ENCODE assay signal across 25 mouse cellular contexts in genomic region chr3:89802876-89803275, GRCm38 (mm10). TPM values are rescaled to one million over a fixed set of nuclear protein-coding genes. Genes with fewer than 3 reads are reported as not detected.
DNase-seq lines count a peak whose midpoint lies in the region; ATAC-seq and TF ChIP-seq lines count a peak whose summit lies in the region.
"Had no signal": no experiment of that assay in that cellular context is flagged by ENCODE, and none has a peak within 500 bp of the region (broad histone marks: within the 10 kb centered on the region; RNA-seq: fewer than 3 reads in every experiment).

No protein-coding gene starts in this region.

- ATAC-seq in granulocyte monocyte progenitor cell, adult 5-6 weeks (replicated peaks; ENCODE audit: poor library complexity, severe bottlenecking) = no peak
- ATAC-seq in hindbrain, postnatal 0 days = no peak
- ATAC-seq: activated CD4-positive, CD25-positive, alpha-beta regulatory T cell, adult 4 months; forebrain, embryonic 13.5 days; forebrain, embryonic 15.5 days; forebrain, postnatal 0 days; Patski had no signal

- TF ChIP-seq CTCF in gastrocnemius, adult 2 months (IDR thresholded peaks at IDR 0.05) = no peak
- TF ChIP-seq CTCF in E14TG2a.4 (conservative IDR thresholded peaks at IDR 0.05; ENCODE audit: low read length) (no peak), ES-Bruce4 (IDR thresholded peaks at IDR 0.05; ENCODE audit: low read depth, low read length) (no peak)
- no peak for TF ChIP-seq CTCF in hindbrain, postnatal 0 days (IDR thresholded peaks at IDR 0.05; ENCODE audit: low read depth)

- peak overlapping the region; percentile 6 for H3K9ac ChIP-seq in ES-Bruce4 (ENCODE audit: low read depth, poor library complexity, severe bottlenecking)
- no peak overlapping the region for H3K9ac ChIP-seq in hindbrain, postnatal 0 days (replicated peaks; ENCODE audit: low read length)
- H3K9ac ChIP-seq: embryonic facial prominence, embryonic 12.5 days; forebrain, embryonic 13.5 days; forebrain, embryonic 15.5 days; forebrain, postnatal 0 days had no signal

- no peak for TF ChIP-seq POLR2A in ES-Bruce4 (IDR thresholded peaks at IDR 0.05; ENCODE audit: insufficient read depth, low read length)

- no peaks in the 10 kb centered on the region for H3K9me3 ChIP-seq in heart, embryonic 10.5 days
- H3K9me3 ChIP-seq in E14TG2a.4 (ENCODE audit: low read length) (no peaks in the 10 kb centered on the region), ES-Bruce4 (replicated peaks; ENCODE audit: control insufficient read depth, insufficient read depth, low read length, poor library complexity, severe bottlenecking) (no peaks in the 10 kb centered on the region)
- H3K9me3 ChIP-seq in hindbrain, postnatal 0 days (ENCODE audit: low read length) = no peaks in the 10 kb centered on the region
- H3K9me3 ChIP-seq: embryonic facial prominence, embryonic 12.5 days; forebrain, embryonic 15.5 days; G1E had no signal

- no peak for TF ChIP-seq EP300 in ES-Bruce4 (IDR thresholded peaks at IDR 0.05; ENCODE audit: insufficient read depth, low read depth, low read length)

- H3K4me2 ChIP-seq in hindbrain, postnatal 0 days (ENCODE audit: low read depth, low read length) = no peak overlapping the region
- H3K4me2 ChIP-seq: embryonic facial prominence, embryonic 12.5 days; forebrain, embryonic 13.5 days; forebrain, embryonic 15.5 days had no signal

- intact Hi-C loops in gastrocnemius, adult 2 months (cut with DNase I) = no loop called here
- intact Hi-C loops in gastrocnemius, postnatal 36 days (cut with DNase I) = no loop called here
- intact Hi-C loops in heart, postnatal 10 days (cut with DNase I) = no loop called here

- no peak overlapping the region for H3K27ac ChIP-seq in gastrocnemius, adult 2 months
- H3K27ac ChIP-seq in heart, embryonic 10.5 days = no peak overlapping the region
- peak overlapping the region; percentile 88 for H3K27ac ChIP-seq in ES-Bruce4 (ENCODE audit: insufficient read depth, low read length)
- H3K27ac ChIP-seq in hindbrain, postnatal 0 days = no peak overlapping the region
- H3K27ac ChIP-seq: embryonic facial prominence, embryonic 10.5 days; embryonic facial prominence, embryonic 12.5 days; forebrain, embryonic 13.5 days; forebrain, embryonic 15.5 days had no signal

- peak overlapping the region; percentile 33; the same call in 1 of the 2 replicates for H3K4me3 ChIP-seq in gastrocnemius, adult 2 months
- H3K4me3 ChIP-seq in heart, embryonic 10.5 days = no peak overlapping the region
- H3K4me3 ChIP-seq in E14TG2a.4 (replicated peaks; ENCODE audit: low read length) (peak overlapping the region; percentile 57), ES-Bruce4 (ENCODE audit: low read depth, low read length) (peak overlapping the region; percentile 21)
- H3K4me3 ChIP-seq in hindbrain, postnatal 0 days (ENCODE audit: low read length) = no peak overlapping the region
- H3K4me3 ChIP-seq: embryonic facial prominence, embryonic 10.5 days; embryonic facial prominence, embryonic 12.5 days; forebrain, embryonic 13.5 days; forebrain, embryonic 15.5 days had no signal

- no peaks in the 10 kb centered on the region for H3K36me3 ChIP-seq in heart, embryonic 10.5 days
- H3K36me3 ChIP-seq in E14TG2a.4 (ENCODE audit: insufficient read depth, low read length) (no peaks in the 10 kb centered on the region), ES-Bruce4 (ENCODE audit: control insufficient read depth, insufficient read depth, low read length, poor library complexity, severe bottlenecking) (no peaks in the 10 kb centered on the region)
- no peaks in the 10 kb centered on the region for H3K36me3 ChIP-seq in hindbrain, postnatal 0 days (ENCODE audit: insufficient read depth, low read length)
- H3K36me3 ChIP-seq: embryonic facial prominence, embryonic 10.5 days; embryonic facial prominence, embryonic 12.5 days; forebrain, embryonic 15.5 days; G1E had no signal

- H3K4me1 ChIP-seq in heart, embryonic 10.5 days = peaks cover 12% of the 10 kb centered on the region
- peaks cover 81% of the 10 kb centered on the region for H3K4me1 ChIP-seq in E14TG2a.4 (replicated peaks; ENCODE audit: low read depth, low read length)
- peaks cover 5% of the 10 kb centered on the region for H3K4me1 ChIP-seq in ES-Bruce4 (ENCODE audit: control insufficient read depth, insufficient read depth, low read length)
- H3K4me1 ChIP-seq in hindbrain, postnatal 0 days (ENCODE audit: insufficient read depth, low read length) = no peaks in the 10 kb centered on the region
- H3K4me1 ChIP-seq: forebrain, embryonic 15.5 days had no signal

- 77% methylated on average over 15 of the region's 15 CpGs for WGBS in heart, embryonic 10.5 days
- WGBS in hindbrain, postnatal 0 days = 65% methylated on average over 15 of the region's 15 CpGs

- DNase-seq in gastrocnemius, adult 2 months = no peak
- DNase-seq in gastrocnemius, postnatal 36 days = no peak
- peak; percentile 70 for DNase-seq in heart, embryonic 10.5 days (ENCODE audit: low spot score)
- no peak for DNase-seq in heart, postnatal 10 days
- no peak for DNase-seq in hindbrain, postnatal 0 days (ENCODE audit: low spot score)
- DNase-seq: adrenal gland, adult 8-10 months; adrenal gland, postnatal 14 days; adrenal gland, postnatal 36 days; cerebellum, adult 11 months; cerebellum, adult 18-20 months; cerebellum, adult 8-10 months; cerebellum, adult 9-11 months; cerebellum, postnatal 25 days; forebrain, postnatal 0 days had no signal

- H3K27me3 ChIP-seq in heart, embryonic 10.5 days (ENCODE audit: insufficient read depth, poor library complexity, severe bottlenecking) = no peaks in the 10 kb centered on the region
- H3K27me3 ChIP-seq in E14TG2a.4 (ENCODE audit: insufficient read depth, low read length) (no peaks in the 10 kb centered on the region), ES-Bruce4 (ENCODE audit: control insufficient read depth, insufficient read depth, low read length, poor library complexity, severe bottlenecking) (no peaks in the 10 kb centered on the region)
- no peaks in the 10 kb centered on the region for H3K27me3 ChIP-seq in hindbrain, postnatal 0 days (ENCODE audit: insufficient read depth, low read length)
- H3K27me3 ChIP-seq: embryonic facial prominence, embryonic 12.5 days; forebrain, embryonic 13.5 days; forebrain, embryonic 15.5 days had no signal

RNA-seq across cellular contexts. Expression of gene She, which starts 28.3 kb away (rescaled TPM):
- 1 to 10 TPM; 4.1 to 5.1 TPM for total RNA-seq in gastrocnemius, adult 2 months (2021)
- 1 to 10 TPM; 3.7 to 4.6 TPM for total RNA-seq in gastrocnemius, postnatal 36 days (2021)
- 5.4 and 5.9 TPM in 2 replicates for polyA plus RNA-seq in heart, embryonic 10.5 days (2016; fragmentation: Nextera tagmentation; extraction: Ambion mirVana)
- total RNA-seq in heart, postnatal 10 days (2021) = 10 to 100 TPM; 24.8 to 25.3 TPM
- polyA plus RNA-seq in ES-Bruce4 (2011; ENCODE audit: insufficient read depth, insufficient read length, low read depth, missing spikeins) = 4.2 and 4.4 TPM in 2 replicates
- not detected in 2 replicates for total RNA-seq in granulocyte monocyte progenitor cell, adult 5-6 weeks (2014; fragmentation: Nextera tagmentation)
- not detected in 2 replicates for total RNA-seq in granulocyte monocyte progenitor cell, adult 5-6 weeks (2017)
- total RNA-seq in hindbrain, postnatal 0 days (2014; rRNA removed) = 1.9 and 2.8 TPM in 2 replicates
- polyA plus RNA-seq in hindbrain, postnatal 0 days (2015; fragmentation: Nextera tagmentation; extraction: Ambion mirVana) = 0.98 and 1.1 TPM in 2 replicates
- total RNA-seq: G1E had no signal
- polyA plus RNA-seq: C2C12, G1E had no signal

RNA-seq across cellular contexts. Expression of gene Ube2q1, which starts 29.5 kb away (rescaled TPM):
- total RNA-seq in gastrocnemius, adult 2 months (2021) = 10 to 100 TPM; 14.2 to 15.9 TPM
- total RNA-seq in gastrocnemius, postnatal 36 days (2021) = 10 to 100 TPM; 12.5 to 13.7 TPM
- 9.5 and 14.7 TPM in 2 replicates for polyA plus RNA-seq in heart, embryonic 10.5 days (2016; fragmentation: Nextera tagmentation; extraction: Ambion mirVana)
- 10 to 100 TPM; 32.3 to 37.3 TPM for total RNA-seq in heart, postnatal 10 days (2021)
- 86.8 and 104 TPM in 2 replicates for polyA plus RNA-seq in ES-Bruce4 (2011; ENCODE audit: insufficient read depth, insufficient read length, low read depth, missing spikeins)
- 95.1 and 123 TPM in 2 replicates for total RNA-seq in granulocyte monocyte progenitor cell, adult 5-6 weeks (2014; fragmentation: Nextera tagmentation)
- 110 and 118 TPM in 2 replicates for total RNA-seq in granulocyte monocyte progenitor cell, adult 5-6 weeks (2017)
- 50.7 and 53.2 TPM in 2 replicates for total RNA-seq in hindbrain, postnatal 0 days (2014; rRNA removed)
- 9.2 and 9.5 TPM in 2 replicates for polyA plus RNA-seq in hindbrain, postnatal 0 days (2015; fragmentation: Nextera tagmentation; extraction: Ambion mirVana)

RNA-seq across cellular contexts. Expression of gene Chrnb2, which starts 38.4 kb away (rescaled TPM):
- total RNA-seq in gastrocnemius, adult 2 months (2021) = under 1 TPM; 0.08 to 0.11 TPM
- under 1 TPM; 0.08 to 0.10 TPM for total RNA-seq in gastrocnemius, postnatal 36 days (2021)
- polyA plus RNA-seq in heart, embryonic 10.5 days (2016; fragmentation: Nextera tagmentation; extraction: Ambion mirVana) = 0.25 and 0.26 TPM in 2 replicates
- total RNA-seq in heart, postnatal 10 days (2021) = under 1 TPM; 0.12 to 0.22 TPM
- polyA plus RNA-seq in ES-Bruce4 (2011; ENCODE audit: insufficient read depth, insufficient read length, low read depth, missing spikeins) = 0.67 and 0.68 TPM in 2 replicates
- total RNA-seq in granulocyte monocyte progenitor cell, adult 5-6 weeks (2014; fragmentation: Nextera tagmentation) = 0.77 TPM in 1 of 2 replicates, not detected in the other
- total RNA-seq in granulocyte monocyte progenitor cell, adult 5-6 weeks (2017) = 0.39 and 0.72 TPM in 2 replicates
- total RNA-seq in hindbrain, postnatal 0 days (2014; rRNA removed) = 40.3 and 45.6 TPM in 2 replicates
- 16.2 and 16.5 TPM in 2 replicates for polyA plus RNA-seq in hindbrain, postnatal 0 days (2015; fragmentation: Nextera tagmentation; extraction: Ambion mirVana)

Comparison
In these comparisons a context has a peak if more than half of its experiments do, and no peak if none do; other contexts are left out.
1. H3K4me3 ChIP-seq: peak in gastrocnemius, adult 2 months (single experiment), E14TG2a.4 (single experiment) and ES-Bruce4 (single experiment); none in heart, embryonic 10.5 days (single experiment) and hindbrain, postnatal 0 days (single experiment).
2. RNA of gene Chrnb2, which starts 38.4 kb away (total RNA-seq): 40.3 to 45.6 TPM in hindbrain, postnatal 0 days; 0.39 to 0.77 TPM in granulocyte monocyte progenitor cell, adult 5-6 weeks, 0.12 to 0.22 TPM in heart, postnatal 10 days, 0.08 to 0.11 TPM in gastrocnemius, adult 2 months and 0.08 to 0.10 TPM in gastrocnemius, postnatal 36 days; every median in the first group is over 10 times any median in the second.